In genomic region chr13:11362872-11363271, GRCm38 (mm10) we compare ENCODE assay signal across 16 mouse cellular contexts.
"Had no signal": no experiment of that assay in that cellular context is flagged by ENCODE, and none has a peak within 500 bp of the region (broad histone marks: within the 10 kb centered on the region; RNA-seq: fewer than 3 reads in every experiment).

No protein-coding gene starts in this region.

- H3K36me3 ChIP-seq: kidney, embryonic 15.5 days; liver, embryonic 13.5 days; midbrain, embryonic 10.5 days had no signal

- DNase-seq: kidney, adult 8-10 months; kidney, postnatal 14 days; kidney, postnatal 4 days; layer of hippocampus, postnatal 36 days; liver, embryonic 13.5 days; lung, adult 2 months; lung, postnatal 36 days; midbrain, embryonic 14.5 days; thymus, adult 18-20 months; thymus, postnatal 36 days had no signal

- H3K27ac ChIP-seq: kidney, embryonic 15.5 days; left cerebral cortex, adult 2 months; liver, embryonic 13.5 days; midbrain, embryonic 10.5 days had no signal

- H3K9me3 ChIP-seq: kidney, embryonic 15.5 days; liver, embryonic 13.5 days; megakaryocyte, embryonic 14.5 days; midbrain, embryonic 10.5 days had no signal

- H3K9ac ChIP-seq: kidney, embryonic 15.5 days; liver, embryonic 13.5 days had no signal

- H3K4me1 ChIP-seq: kidney, embryonic 15.5 days; liver, embryonic 13.5 days; megakaryocyte, embryonic 14.5 days; midbrain, embryonic 10.5 days had no signal

- H3K4me3 ChIP-seq: kidney, embryonic 15.5 days; left cerebral cortex, adult 2 months; liver, embryonic 13.5 days; megakaryocyte, embryonic 14.5 days; midbrain, embryonic 10.5 days had no signal

- H3K27me3 ChIP-seq: kidney, embryonic 15.5 days; liver, embryonic 13.5 days; megakaryocyte, embryonic 14.5 days had no signal

- H3K4me2 ChIP-seq: kidney, embryonic 15.5 days; liver, embryonic 13.5 days had no signal

- ATAC-seq: intestine, postnatal 0 days; lung, postnatal 0 days had no signal
